Mouse (Mus musculus) stomach, adult 2 months (tissue): Measurements from ENCODE around the gene Ppp1ca. TPM values are rescaled to one million over a fixed set of nuclear protein-coding genes. Genes with fewer than 3 reads are reported as not detected.

Experiments
- polyA plus RNA-seq: library from polyadenylated mRNA; depleted of rRNA; stranded (reverse); fragments of >200 nt; gene quantifications from 2 replicates; pipeline ENCODE4 v1.2.3, GENCODE M21; 2012; rRNA removed

The Ppp1ca gene
- 202 and 205 TPM in 2 replicates for polyA plus RNA-seq

DNA sequence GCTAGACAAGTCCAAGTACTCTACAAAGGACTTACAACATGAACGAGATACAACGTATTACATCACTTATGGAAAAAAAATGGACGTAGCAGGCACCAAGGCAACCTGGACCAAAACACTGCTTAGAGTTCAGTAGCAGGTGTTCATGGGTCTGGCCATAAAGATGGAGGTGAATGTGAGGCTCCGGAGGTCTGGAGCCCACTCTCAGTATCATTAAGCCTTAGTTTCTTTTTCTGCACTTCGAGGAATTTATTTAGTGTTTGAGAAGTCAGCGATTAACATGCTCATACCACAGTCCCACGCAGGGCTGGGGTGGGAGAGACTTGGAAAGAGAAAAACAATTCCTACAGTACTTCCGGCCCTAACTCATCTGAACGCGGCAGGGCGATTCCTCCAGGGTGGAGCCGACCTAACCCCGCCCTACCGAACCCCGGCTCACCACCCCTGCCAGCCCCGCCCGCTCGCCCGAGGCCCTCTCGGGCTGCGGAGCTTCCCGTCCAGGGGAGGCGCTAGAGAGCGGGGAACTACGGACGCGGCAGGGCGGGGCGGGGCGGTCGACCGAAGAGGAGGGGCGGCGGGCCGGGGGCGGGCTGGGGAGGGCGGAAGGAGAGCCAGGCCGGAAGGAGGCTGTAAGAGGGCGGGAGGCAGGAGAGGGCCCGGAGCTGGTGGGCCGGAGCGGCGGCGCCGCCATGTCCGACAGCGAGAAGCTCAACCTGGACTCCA, at the start of gene Ppp1ca:
Gene Ppp1ca (plus strand): TSS at position 538 of the 723 bp plus-strand sequence.

DNA sequence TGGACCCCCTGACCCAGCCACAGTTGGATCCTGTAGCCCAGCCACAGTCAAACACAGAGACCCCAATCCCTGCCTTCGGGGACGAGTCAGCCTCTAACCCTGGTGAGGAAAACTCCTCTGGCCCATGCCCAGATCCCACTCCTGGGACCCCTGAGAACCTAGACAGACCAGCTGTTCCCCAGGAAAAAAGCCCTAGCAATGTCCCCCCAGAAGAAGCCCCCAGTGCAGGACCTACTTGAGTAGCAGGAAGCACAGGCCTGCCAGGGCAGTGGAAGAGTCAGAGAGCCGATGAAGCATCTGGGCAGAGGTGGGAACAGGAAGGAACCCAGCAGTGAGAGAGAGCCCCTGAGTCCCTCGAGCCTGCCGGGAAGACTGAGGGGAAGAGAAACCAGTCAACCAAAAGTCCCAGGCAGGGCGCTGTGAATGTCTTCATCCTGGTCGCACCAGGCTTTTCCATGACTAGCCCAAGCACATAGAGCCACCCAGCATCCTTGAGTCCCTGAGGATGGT, 48.1 kb upstream of the Ppp1ca start, which contains the start of gene Cabp4:
Gene Cabp4 (minus strand): TSS at position 275 of the 510 bp plus-strand sequence.

DNA sequence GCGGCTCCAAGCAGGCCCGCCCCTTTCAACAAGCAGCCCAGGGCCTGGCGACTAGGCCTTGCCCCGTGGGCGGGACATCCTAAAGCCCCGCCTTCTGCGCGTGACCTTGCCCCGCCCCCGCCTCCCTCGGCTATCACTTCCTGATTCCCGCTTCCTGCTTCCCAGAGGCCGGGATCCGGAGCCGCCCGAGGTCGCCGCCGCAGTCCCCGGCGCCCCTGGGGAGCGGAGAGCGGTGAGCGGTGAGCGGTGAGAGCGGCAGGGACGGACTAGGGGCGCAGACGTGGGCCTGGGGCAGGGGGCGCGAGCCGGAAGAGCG, 43.4 kb upstream of the Ppp1ca start, which contains the start of gene Coro1b:
Gene Coro1b (plus strand): TSS at position 129 of the 316 bp plus-strand sequence.

DNA sequence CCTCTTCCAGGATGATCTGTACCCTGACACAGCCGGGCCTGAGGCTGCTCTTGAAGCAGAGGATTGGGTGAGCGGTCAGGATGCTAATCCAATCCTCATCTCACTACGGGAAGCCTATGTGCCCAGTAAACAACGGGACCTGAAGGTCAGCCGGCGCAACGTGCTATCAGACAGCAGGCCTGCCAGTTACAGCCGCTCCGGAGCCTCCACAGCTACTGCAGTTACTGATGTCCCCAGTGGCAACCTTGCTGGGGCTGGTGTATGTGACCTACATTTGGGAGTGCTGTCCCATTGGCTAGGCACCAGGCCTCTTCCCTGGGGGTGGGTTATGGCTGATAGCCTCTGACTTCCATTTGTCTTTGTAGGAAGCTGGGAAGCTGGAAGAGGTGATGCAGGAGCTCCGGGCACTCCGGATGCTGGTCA, 38.6 kb upstream of the Ppp1ca start, which contains the start of gene Ptprcap:
Gene Ptprcap (plus strand): TSS at position 373 of the 423 bp plus-strand sequence.

DNA sequence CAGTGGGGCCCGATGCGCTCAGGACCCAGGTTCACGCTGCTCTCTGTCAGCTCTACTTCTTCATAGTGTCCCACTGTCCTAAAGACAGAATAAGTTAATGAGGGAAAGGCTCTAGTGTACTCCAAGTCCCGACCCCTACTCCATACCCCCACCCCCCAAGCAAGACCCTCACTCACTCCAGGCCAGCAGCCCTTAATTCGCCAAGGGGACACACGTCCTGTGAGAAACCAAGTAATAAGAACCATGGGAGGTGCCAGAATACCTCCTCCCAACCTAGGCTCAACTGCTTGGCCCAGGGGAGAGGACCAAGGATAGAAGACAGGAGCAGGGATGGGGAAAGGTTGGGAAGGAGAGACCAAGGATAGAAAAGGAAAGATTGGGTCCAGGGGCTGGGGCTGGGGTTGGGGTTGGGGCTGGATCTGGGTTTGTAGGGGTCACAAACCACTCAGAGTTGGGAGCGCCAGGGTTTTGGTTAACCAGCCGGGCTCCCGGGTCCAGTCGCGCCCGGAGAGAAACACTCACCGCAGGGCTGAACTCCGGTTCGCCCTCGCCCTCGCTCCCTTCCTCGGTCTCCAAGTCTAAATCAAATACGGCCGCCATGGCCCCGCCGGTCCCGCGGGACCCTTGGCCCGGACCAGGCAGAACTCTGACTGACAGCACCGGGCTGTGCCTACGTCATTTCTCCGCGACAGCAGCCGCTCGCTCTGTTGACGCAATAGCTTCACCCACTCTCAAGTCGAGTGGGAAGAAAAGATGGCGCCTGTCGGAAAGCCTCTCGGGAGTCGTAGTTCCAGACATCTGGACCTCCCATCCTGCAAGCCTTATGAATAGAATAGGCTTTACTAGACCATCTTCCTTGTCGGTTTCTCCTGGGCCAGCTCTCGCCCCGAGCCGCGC, 29.0 kb upstream of the Ppp1ca start, which contains the start of gene Rps6kb2:
Gene Rps6kb2 (minus strand): TSS at position 709 of the 897 bp plus-strand sequence.

DNA sequence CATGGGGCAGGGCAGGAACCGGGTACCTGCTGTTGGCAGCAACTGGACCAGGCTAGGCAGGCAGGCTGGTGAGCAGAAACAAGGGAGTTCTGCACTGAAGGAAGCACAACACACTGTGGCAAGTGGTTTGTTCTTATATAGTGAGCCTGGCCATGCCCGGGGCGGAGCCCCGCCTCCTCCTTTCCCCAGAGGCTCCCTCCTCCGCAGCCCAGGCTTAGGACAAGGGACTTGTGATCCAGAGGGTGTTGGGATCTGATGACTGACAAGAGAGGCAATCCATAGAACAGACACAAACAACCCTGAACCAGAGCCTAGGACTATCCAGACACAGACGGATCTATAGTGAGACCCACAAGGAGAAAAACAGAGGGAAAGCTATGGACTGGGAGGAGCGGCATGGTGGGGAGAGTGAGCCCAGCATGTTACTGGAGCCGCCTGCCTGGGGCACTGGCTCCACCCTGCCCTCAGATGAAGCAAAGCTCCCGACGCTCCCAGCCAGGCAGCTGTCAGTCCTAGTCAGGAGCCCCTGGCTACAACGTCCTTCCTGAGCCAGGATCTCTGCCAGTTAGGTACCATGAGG, 16.4 kb upstream of the Ppp1ca start, which contains the start of gene Carns1:
Gene Carns1 (minus strand): TSS at position 112 of the 580 bp plus-strand sequence.

DNA sequence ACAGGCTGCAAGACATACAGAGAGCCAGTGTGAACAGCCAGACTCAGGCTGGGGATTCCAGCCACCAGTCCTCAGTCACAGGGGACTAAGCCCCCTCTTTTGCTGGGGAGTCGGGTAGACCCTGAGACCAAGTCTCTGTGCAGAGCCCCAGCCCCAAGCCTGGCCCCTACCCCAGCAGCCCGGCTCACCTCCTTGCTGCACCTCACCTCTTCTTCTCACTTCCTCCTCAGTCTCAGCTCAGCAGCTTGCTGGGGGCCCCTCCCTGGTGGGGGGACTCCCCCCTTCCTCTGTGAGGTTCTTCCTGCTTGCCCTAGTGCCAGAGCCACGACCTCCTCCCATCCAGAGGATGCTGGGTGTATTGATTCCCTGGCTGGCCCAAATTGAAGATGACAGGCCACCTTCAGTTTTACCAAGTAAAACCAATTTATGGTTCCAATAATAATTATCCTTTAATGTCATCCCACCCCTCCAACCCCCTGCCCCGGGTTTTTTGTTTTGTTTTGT, 982 bp upstream of the Ppp1ca start, which contains the start of gene Tbc1d10c:
Gene Tbc1d10c (minus strand): TSS at position 454 of the 504 bp plus-strand sequence.

DNA sequence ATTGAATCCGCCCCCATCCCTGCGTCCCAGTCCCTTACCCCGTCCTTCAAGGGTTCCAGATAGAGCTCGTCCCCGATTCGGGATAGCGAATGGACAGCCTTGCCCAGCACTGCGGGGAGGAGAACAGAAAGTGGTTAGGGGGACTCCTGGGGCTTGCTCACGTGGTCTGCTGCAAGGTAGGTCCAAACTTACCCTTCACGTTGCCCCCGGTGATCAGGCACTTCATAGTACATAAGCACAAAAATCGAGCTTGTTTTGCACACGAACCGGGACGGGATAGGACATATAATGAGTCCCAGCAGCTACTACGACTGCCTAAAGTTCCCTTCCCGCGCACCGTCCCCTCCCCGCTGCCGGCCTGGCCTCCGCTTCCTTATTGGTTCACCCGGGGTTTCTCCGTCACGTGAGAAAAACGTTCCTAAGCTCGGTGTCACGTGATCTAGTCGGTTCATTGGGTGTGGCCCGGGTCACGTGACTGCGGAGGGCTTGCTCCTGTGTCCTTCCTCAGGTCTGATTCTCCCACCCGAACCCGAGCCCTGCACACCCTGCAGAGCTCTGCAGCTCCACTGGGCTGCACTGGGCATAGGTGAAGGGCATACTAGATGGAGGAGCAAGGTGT, 9.5 kb downstream of the Ppp1ca start, which contains the start of gene Rad9a:
Gene Rad9a (minus strand): TSS at position 372 of the 619 bp plus-strand sequence.

DNA sequence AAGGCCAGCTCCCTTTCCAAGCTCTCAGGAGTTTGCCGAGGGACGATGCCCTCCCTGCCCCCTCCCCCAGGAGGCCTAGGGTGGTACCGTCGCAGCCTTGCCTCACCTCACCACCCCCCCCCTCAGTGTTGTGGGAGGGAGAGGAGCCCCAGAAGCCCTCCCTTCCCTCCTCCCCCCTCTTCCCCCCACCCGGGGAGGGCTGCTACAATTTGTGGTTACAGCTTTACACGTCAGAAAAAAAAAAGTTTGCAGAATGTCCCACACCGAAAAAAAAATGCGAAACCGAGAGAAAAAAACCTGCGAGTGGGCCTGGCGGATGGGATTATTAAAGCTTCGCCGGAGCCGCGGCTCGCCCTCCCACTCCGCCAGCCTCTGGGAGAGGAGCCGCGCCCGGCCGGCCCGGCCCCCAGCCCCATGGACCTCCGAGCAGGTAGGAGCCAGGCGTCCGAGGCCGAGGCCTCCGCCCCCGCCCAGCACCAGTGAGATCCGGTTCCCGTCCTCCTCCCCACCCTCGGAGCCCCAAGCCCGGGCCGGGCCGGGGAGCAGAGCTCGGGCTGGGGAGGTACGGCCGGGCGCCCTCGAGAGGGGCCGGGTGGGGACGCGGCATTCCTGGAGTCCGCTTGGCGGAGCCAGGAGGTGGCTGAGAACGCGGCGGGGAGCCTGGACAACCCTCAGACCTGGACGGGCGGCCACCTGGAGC, 22.4 kb downstream of the Ppp1ca start, which contains the start of the genes Clcf1 and AC109138.7:
Gene Clcf1 (plus strand): TSS at position 168 of the 700 bp plus-strand sequence.
Gene AC109138.7 (plus strand): TSS at position 287 of the 700 bp plus-strand sequence.

DNA sequence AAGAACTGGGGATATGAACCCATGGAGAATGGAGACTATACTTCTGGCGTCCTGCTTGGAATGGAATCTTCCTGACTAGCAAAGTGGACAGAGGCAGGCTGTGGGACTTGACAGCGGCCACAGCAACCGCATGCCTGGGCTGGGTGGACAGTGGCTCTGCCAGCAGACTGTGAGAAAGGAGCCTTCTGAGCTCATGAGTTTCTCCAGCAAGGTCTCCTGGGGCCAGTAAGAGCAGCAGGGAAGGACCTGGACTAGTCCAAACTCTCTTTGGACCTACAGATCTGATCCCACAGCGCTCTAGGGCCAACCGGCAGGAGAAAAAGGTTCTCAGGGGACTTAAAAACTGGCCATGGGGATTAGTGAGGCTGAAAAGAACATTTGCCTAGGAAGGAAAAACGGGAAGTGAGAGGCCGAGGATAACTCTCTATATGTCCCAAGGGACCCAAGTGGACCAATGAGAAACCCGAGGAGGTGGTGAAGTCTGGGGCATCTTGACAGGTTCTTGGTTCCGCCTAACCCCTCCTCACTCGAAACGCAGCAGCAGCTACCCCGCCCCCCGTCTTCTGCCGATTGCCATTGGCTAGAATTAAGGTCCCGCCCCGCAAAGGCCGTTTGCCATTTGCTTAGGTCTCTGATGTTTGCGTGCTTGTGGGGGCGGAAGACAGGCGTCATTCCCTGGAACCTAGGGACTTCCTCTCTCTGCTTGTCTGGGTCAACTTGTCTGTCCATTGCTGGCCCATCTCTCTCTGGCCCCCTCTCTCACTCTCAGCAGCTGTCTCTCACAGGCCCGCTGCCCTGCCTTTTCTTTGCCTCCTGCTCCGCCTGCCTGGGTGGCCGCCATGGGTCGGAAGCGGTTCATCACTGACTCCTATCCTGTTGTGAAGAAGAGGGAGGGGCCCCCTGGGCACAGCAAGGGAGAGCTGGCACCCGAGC, 39.7 kb downstream of the Ppp1ca start, which contains the start of gene Pold4:
Gene Pold4 (plus strand): TSS at position 647 of the 933 bp plus-strand sequence.

Other genes starting within 250 kb of the Ppp1ca start
- 0.15 and 0.23 TPM in 2 replicates for gene Aldh3b3, start 233.4 kb upstream of the Ppp1ca start, polyA plus RNA-seq
- gene Aldh3b2, start 219.7 kb upstream of the Ppp1ca start, polyA plus RNA-seq, result 32.2 and 43.3 TPM in 2 replicates
- gene Acy3, start 205.5 kb upstream of the Ppp1ca start, polyA plus RNA-seq, result 11.4 and 16.6 TPM in 2 replicates
- not detected in 2 replicates for gene Tbx10, start 199.3 kb upstream of the Ppp1ca start, polyA plus RNA-seq
- gene Nudt8, start 191.5 kb upstream of the Ppp1ca start, polyA plus RNA-seq, result 14.0 and 30.7 TPM in 2 replicates
- gene Gm49405, start 191.4 kb upstream of the Ppp1ca start, polyA plus RNA-seq, result 0.82 and 1.4 TPM in 2 replicates
- gene Doc2g, start 188.8 kb upstream of the Ppp1ca start, polyA plus RNA-seq, result 6.4 and 6.9 TPM in 2 replicates
- gene Ndufv1, start 179.3 kb upstream of the Ppp1ca start, polyA plus RNA-seq, result 125 and 129 TPM in 2 replicates
- 1,477 and 1,578 TPM in 2 replicates for gene Gstp1, start 154.1 kb upstream of the Ppp1ca start, polyA plus RNA-seq
- gene Gstp2, start 146.0 kb upstream of the Ppp1ca start, polyA plus RNA-seq, result 160 and 194 TPM in 2 replicates
- gene Gstp3, start 132.5 kb upstream of the Ppp1ca start, polyA plus RNA-seq, result 1.6 and 1.9 TPM in 2 replicates
- gene Cabp2, start 110.5 kb upstream of the Ppp1ca start, polyA plus RNA-seq, result not detected in 2 replicates
- 155 and 221 TPM in 2 replicates for gene Cdk2ap2, start 94.9 kb upstream of the Ppp1ca start, polyA plus RNA-seq
- gene Pitpnm1, start 92.1 kb upstream of the Ppp1ca start, polyA plus RNA-seq, result 68.7 and 72.3 TPM in 2 replicates
- gene Aip, start 66.2 kb upstream of the Ppp1ca start, polyA plus RNA-seq, result 25.6 and 32.7 TPM in 2 replicates
- gene Gpr152, start 52.3 kb upstream of the Ppp1ca start, polyA plus RNA-seq, result not detected in 2 replicates
- not detected in 2 replicates for gene Cabp4, start 48.0 kb upstream of the Ppp1ca start, polyA plus RNA-seq
- 140 and 142 TPM in 2 replicates for gene Coro1b, start 43.4 kb upstream of the Ppp1ca start, polyA plus RNA-seq
- 25.8 and 51.7 TPM in 2 replicates for gene Ptprcap, start 38.5 kb upstream of the Ppp1ca start, polyA plus RNA-seq
- gene Rps6kb2, start 28.7 kb upstream of the Ppp1ca start, polyA plus RNA-seq, result 37.1 and 39.1 TPM in 2 replicates
- 4.6 and 5.3 TPM in 2 replicates for gene Carns1, start 16.6 kb upstream of the Ppp1ca start, polyA plus RNA-seq
- 1.5 and 5.0 TPM in 2 replicates for gene Tbc1d10c, start 781 bp upstream of the Ppp1ca start, polyA plus RNA-seq
- 8.0 and 9.5 TPM in 2 replicates for gene Rad9a, start 9.6 kb downstream of the Ppp1ca start, polyA plus RNA-seq
- gene Clcf1, start 22.2 kb downstream of the Ppp1ca start, polyA plus RNA-seq, result 6.8 and 7.5 TPM in 2 replicates
- gene AC109138.7, start 22.3 kb downstream of the Ppp1ca start, polyA plus RNA-seq, result not detected in 2 replicates
- 55.0 and 65.2 TPM in 2 replicates for gene Pold4, start 39.8 kb downstream of the Ppp1ca start, polyA plus RNA-seq
- 70.7 and 85.1 TPM in 2 replicates for gene Ssh3, start 77.1 kb downstream of the Ppp1ca start, polyA plus RNA-seq
- 5.5 and 7.2 TPM in 2 replicates for gene Ankrd13d, start 91.1 kb downstream of the Ppp1ca start, polyA plus RNA-seq
- 54.8 and 71.4 TPM in 2 replicates for gene Grk2, start 114.2 kb downstream of the Ppp1ca start, polyA plus RNA-seq
- 17.9 and 22.2 TPM in 2 replicates for gene Kdm2a, start 206.2 kb downstream of the Ppp1ca start, polyA plus RNA-seq
- gene Rhod, start 247.4 kb downstream of the Ppp1ca start, polyA plus RNA-seq, result 17.8 and 35.6 TPM in 2 replicates